Mouse (Mus musculus) liver, embryonic 14.5 days (tissue): ENCODE results near the gene Slc17a4. TPM values are rescaled to one million over a fixed set of nuclear protein-coding genes. Genes with fewer than 3 reads are reported as not detected.

Experiments
- ATAC-seq: fragments of 200-750 bp; cut with Nextera tagmentation; 2 replicates; pipeline ENCODE4 v1.8.0; 2017; ENCODE audit warnings: moderate number of reproducible peaks, mild to moderate bottlenecking, moderate library complexity; ENCODE audit not compliant: insufficient read depth
- DNase-seq, 3 experiments: peaks; one replicate each; pipeline ENCODE4 v3.0.0-alpha.2; 2012 to 2013; ENCODE audit warnings: low read depth in 3 of 3, low spot score in 3 of 3
- H3K27ac ChIP-seq: fragments of 300-500 bp; sonication (generic); 2 replicates; pipeline ENCODE4 v1.5.1; 2014; ENCODE audit warnings: moderate library complexity, mild to moderate bottlenecking, control low read depth, inconsistent platforms
- H3K27me3 ChIP-seq: fragments of 300-500 bp; sonication (generic); 2 replicates; pipeline ENCODE4 v1.6.1; 2014; ENCODE audit warnings: mild to moderate bottlenecking, low read length, moderate library complexity; ENCODE audit not compliant: control insufficient read depth, insufficient read depth
- H3K36me3 ChIP-seq: fragments of 300-500 bp; sonication (generic); replicated peaks from 2 replicates; pipeline ENCODE4 v1.6.1; 2014; ENCODE audit warnings: low read depth; ENCODE audit not compliant: control insufficient read depth, insufficient read depth
- H3K4me1 ChIP-seq, 2 experiments: fragments of 200-500 bp in 1 of 2; fragments of 300-500 bp in 1 of 2; sonication (generic) in 1 of 2; replicated peaks; 2 replicates each; pipeline ENCODE4 v1.6.1; 2012 to 2014; ENCODE audit warnings: antibody characterized with exemption in 1 of 2, inconsistent platforms in 1 of 2, low read length in 1 of 2; ENCODE audit not compliant: control insufficient read depth in 2 of 2, insufficient read depth in 2 of 2
- H3K4me2 ChIP-seq: fragments of 300-500 bp; sonication (generic); 2 replicates; pipeline ENCODE4 v1.6.1; 2014; ENCODE audit warnings: low read depth, mild to moderate bottlenecking, control low read depth, moderate library complexity
- H3K4me3 ChIP-seq, 2 experiments: fragments of 200-500 bp in 1 of 2; fragments of 300-500 bp in 1 of 2; sonication (generic) in 1 of 2; 2 replicates each; pipeline ENCODE4 v1.5.1; 2012 to 2014; ENCODE audit warnings: low read depth in 2 of 2, low read length in 2 of 2, mild to moderate bottlenecking in 2 of 2, control low read depth in 1 of 2, inconsistent platforms in 1 of 2, moderate library complexity in 1 of 2; ENCODE audit not compliant: insufficient read depth in 1 of 2
- H3K9ac ChIP-seq: fragments of 300-500 bp; sonication (generic); replicated peaks from 2 replicates; pipeline ENCODE4 v1.6.1; 2014; ENCODE audit warnings: mild to moderate bottlenecking, control low read depth, moderate library complexity
- H3K9me3 ChIP-seq: fragments of 300-500 bp; sonication (generic); 2 replicates; pipeline ENCODE4 v1.6.1; 2016; ENCODE audit warnings: low read length, mixed read lengths; ENCODE audit not compliant: control insufficient read depth
- CTCF ChIP-seq: IDR thresholded peaks from 2 replicates; pipeline ENCODE4 v1.5.1; 2016; ENCODE audit warnings: antibody characterized with exemption, low read depth, control low read depth
- EP300 ChIP-seq: IDR thresholded peaks from 2 replicates; pipeline ENCODE4 v1.6.1; 2016; ENCODE audit warnings: antibody characterized with exemption, low read depth
- WGBS: fragments of 180-500 bp; shearing (Covaris S2); extraction: QIAGEN DNeasy Blood & Tissue Kit; methylation state at CpG from one replicate; pipeline ENCODE4 v1.1.7; 2014; ENCODE audit not compliant: insufficient replicate concordance; 5-methylcytosine and 5-hydroxymethylcytosine counted together
- polyA plus RNA-seq, 2 experiments: library from polyadenylated mRNA; depleted of rRNA in 1 of 2; stranded (reverse) in 1 of 2; unstranded in 1 of 2; fragments of >200 nt; fragmentation: Nextera tagmentation in 1 of 2; extraction: Ambion mirVana in 1 of 2; gene quantifications; 2 replicates each; pipeline versions ENCODE4 v1.2.1 to v1.2.3; 2012 to 2014

The Slc17a4 gene
- polyA plus RNA-seq, 2 experiments, result 0.03 to 0.04 TPM

DNA sequence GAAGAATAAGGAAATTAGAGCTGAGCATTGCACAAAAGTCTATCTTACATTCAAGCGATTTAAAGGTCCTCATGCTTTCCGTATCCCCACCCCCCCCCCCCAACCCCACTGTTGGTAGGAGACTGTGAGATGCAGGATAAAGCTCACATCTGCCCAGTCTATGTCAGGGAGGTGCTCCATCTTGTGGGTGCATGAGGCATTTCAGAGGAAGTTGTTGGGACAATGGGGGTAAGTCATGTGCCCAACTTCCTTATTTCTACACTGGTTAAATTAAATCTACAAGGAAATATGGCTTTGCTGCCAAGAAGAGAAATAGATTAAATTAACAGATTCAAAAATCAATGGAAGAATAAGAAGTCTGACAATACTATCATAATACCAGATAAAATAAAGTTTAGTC lies 29.3 kb downstream of the Slc17a4 start:
- no peaks in the 10 kb centered on the region for H3K9me3 ChIP-seq
- WGBS, result 6% methylated on average over 2 of the region's 2 CpGs
- H3K4me2 ChIP-seq, result no peak overlapping the region
- peaks cover 0 to 7% of the 10 kb centered on the region in 2 experiments; a peak in 1 of 4 replicates for H3K4me1 ChIP-seq
- no peaks in the 10 kb centered on the region for H3K36me3 ChIP-seq
- H3K9ac ChIP-seq, result no peak overlapping the region
- no peak overlapping the region for H3K27ac ChIP-seq
- H3K4me3 ChIP-seq, result no peak overlapping the region
- DNase-seq, result peak in 2 of 3 experiments; percentile 22 to 30
- H3K27me3 ChIP-seq, result no peaks in the 10 kb centered on the region
- TF ChIP-seq CTCF (peak; percentile 64), EP300 (no peak)
- no peak for ATAC-seq

GRCm38 (mm10) chr13:23879636-23880035 lies 35.2 kb downstream of the Slc17a4 start:
- Histone ChIP-seq H3K9ac (no peak overlapping the region), H3K4me3 (no peak overlapping the region), H3K9me3 (no peaks in the 10 kb centered on the region), H3K36me3 (no peaks in the 10 kb centered on the region), H3K27ac (no peak overlapping the region), H3K27me3 (no peaks in the 10 kb centered on the region), H3K4me1 (no peaks in the 10 kb centered on the region), H3K4me2 (no peak overlapping the region)
- TF ChIP-seq CTCF (no peak), EP300 (no peak)
- ATAC-seq, result no peak
- WGBS, result 9% methylated on average over 5 of the region's 5 CpGs
- DNase-seq, result no peak

- H3K27me3 ChIP-seq, result no peaks in the 10 kb centered on the region
- H3K9me3 ChIP-seq, result no peaks in the 10 kb centered on the region
- TF ChIP-seq CTCF, result no peak
- TF ChIP-seq EP300, result no peak
- 28% methylated on average over 3 of the region's 3 CpGs for WGBS
- H3K4me3 ChIP-seq, result no peak overlapping the region
- H3K4me1 ChIP-seq, result no peaks in the 10 kb centered on the region
- H3K4me2 ChIP-seq, result no peak overlapping the region
- H3K36me3 ChIP-seq, result no peaks in the 10 kb centered on the region
- DNase-seq, result no peak
- H3K9ac ChIP-seq, result no peak overlapping the region
- ATAC-seq, result no peak
- no peak overlapping the region for H3K27ac ChIP-seq
Measured at GRCm38 (mm10) chr13:23879106-23879505, 35.7 kb downstream of the Slc17a4 start.

DNA sequence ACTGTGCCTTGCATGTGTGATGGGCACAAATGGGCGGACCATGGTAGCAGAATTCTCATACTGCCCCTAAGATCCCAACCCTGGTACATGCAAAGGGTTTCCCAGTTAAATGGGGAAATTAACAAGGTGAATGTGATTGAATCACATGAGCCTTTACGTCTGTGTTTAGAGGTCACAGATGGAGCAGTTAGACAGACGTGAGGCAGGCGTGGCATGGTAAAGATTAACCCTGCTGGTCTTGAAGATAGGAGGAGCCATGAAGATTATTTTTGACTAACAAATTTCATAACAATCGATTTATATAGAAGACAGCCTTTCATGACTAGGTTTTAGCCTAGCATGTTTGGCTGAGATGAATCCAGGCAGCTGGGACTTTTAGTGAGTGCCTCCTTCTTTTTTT lies 41.7 kb downstream of the Slc17a4 start:
- DNase-seq, result no peak

GRCm38 (mm10) chr13:23869996-23870395 lies 44.8 kb downstream of the Slc17a4 start:
- peaks cover 0 to 18% of the 10 kb centered on the region in 2 experiments; a peak in 2 of 4 replicates for H3K4me1 ChIP-seq
- no peak for TF ChIP-seq CTCF
- H3K27ac ChIP-seq, result no peak overlapping the region
- no peaks in the 10 kb centered on the region for H3K9me3 ChIP-seq
- 51% methylated on average over 3 of the region's 3 CpGs for WGBS
- no peaks in the 10 kb centered on the region for H3K27me3 ChIP-seq
- no peaks in the 10 kb centered on the region for H3K36me3 ChIP-seq
- no peak overlapping the region for H3K4me3 ChIP-seq
- H3K4me2 ChIP-seq, result no peak overlapping the region
- ATAC-seq, result no peak
- no peak overlapping the region for H3K9ac ChIP-seq
- no peak for DNase-seq

More for the DNA sequence above, 41.7 kb downstream of the Slc17a4 start:
- Histone ChIP-seq H3K27me3 (no peaks in the 10 kb centered on the region), H3K36me3 (no peaks in the 10 kb centered on the region), H3K4me3 (no peak overlapping the region), H3K4me1 (peaks cover 0 to 11% of the 10 kb centered on the region in 2 experiments; a peak in 2 of 4 replicates), H3K9me3 (no peaks in the 10 kb centered on the region), H3K27ac (no peak overlapping the region), H3K9ac (no peak overlapping the region), H3K4me2 (no peak overlapping the region)
- 32% methylated on average over 5 of the region's 5 CpGs for WGBS
- ATAC-seq, result no peak
- TF ChIP-seq CTCF, result no peak
- no peak for TF ChIP-seq EP300
